ENCODE assay signal across 32 mouse cellular contexts in genomic region chr11:67831820-67832219, GRCm38 (mm10). TPM values are rescaled to one million over a fixed set of nuclear protein-coding genes. Genes with fewer than 3 reads are reported as not detected.
A peak's percentile ranks its signal among the peaks of the same experiment; 100 is the strongest.
DNase-seq lines count a peak whose midpoint lies in the region; ATAC-seq lines count a peak whose summit lies in the region.
"Had no signal": no experiment of that assay in that cellular context is flagged by ENCODE, and none has a peak within 500 bp of the region (broad histone marks: within the 10 kb centered on the region; RNA-seq: fewer than 3 reads in every experiment).

No protein-coding gene starts in this region.

- H3K4me3 ChIP-seq in lung, embryonic 15.5 days: no peak overlapping the region
- H3K4me3 ChIP-seq in intestine, embryonic 16.5 days (ENCODE audit: low read length): no peak overlapping the region
- H3K4me3 ChIP-seq: embryonic facial prominence, embryonic 12.5 days; embryonic facial prominence, embryonic 15.5 days; forebrain, embryonic 15.5 days; hindbrain, embryonic 12.5 days; hindbrain, embryonic 15.5 days had no signal

- no peaks in the 10 kb centered on the region for H3K27me3 ChIP-seq in lung, embryonic 15.5 days
- no peaks in the 10 kb centered on the region for H3K27me3 ChIP-seq in intestine, embryonic 16.5 days (replicated peaks; ENCODE audit: control insufficient read depth, insufficient read depth, low read length)
- H3K27me3 ChIP-seq: embryonic facial prominence, embryonic 12.5 days; embryonic facial prominence, embryonic 15.5 days; forebrain, embryonic 15.5 days; hindbrain, embryonic 12.5 days; hindbrain, embryonic 15.5 days had no signal

- no peak overlapping the region for H3K9ac ChIP-seq in lung, embryonic 15.5 days
- H3K9ac ChIP-seq in intestine, embryonic 16.5 days (ENCODE audit: low read depth, low read length): no peak overlapping the region
- H3K9ac ChIP-seq: embryonic facial prominence, embryonic 12.5 days; embryonic facial prominence, embryonic 15.5 days; forebrain, embryonic 15.5 days; hindbrain, embryonic 12.5 days; hindbrain, embryonic 15.5 days had no signal

- peak; percentile 22 for DNase-seq in gastrocnemius, postnatal 10 days
- DNase-seq in gastrocnemius, adult 8-10 months (ENCODE audit: low spot score in 2 of 2): no peak
- DNase-seq in lung, adult 18-20 months: no peak
- peak; percentile 17 for DNase-seq in NIH3T3 (ENCODE audit: low read depth)
- peak; percentile 54 for DNase-seq in lung, postnatal 10 days
- no peak for DNase-seq in layer of hippocampus, postnatal 14 days (ENCODE audit: low spot score in 2 of 2)
- DNase-seq: adrenal gland, adult 8-10 months; adrenal gland, postnatal 25 days; cerebellum, adult 11-12 months; cerebellum, adult 8-10 months; gastrocnemius, postnatal 14 days; heart, adult 11 months had no signal

- peaks cover 22% of the 10 kb centered on the region for H3K4me1 ChIP-seq in lung, embryonic 15.5 days
- no peaks in the 10 kb centered on the region; the same call in 1 of the 2 replicates for H3K4me1 ChIP-seq in intestine, embryonic 16.5 days (ENCODE audit: control insufficient read depth, insufficient read depth, low read length)
- H3K4me1 ChIP-seq: embryonic facial prominence, embryonic 12.5 days; embryonic facial prominence, embryonic 15.5 days; forebrain, embryonic 15.5 days; hindbrain, embryonic 12.5 days; hindbrain, embryonic 15.5 days had no signal

- no peaks in the 10 kb centered on the region for H3K36me3 ChIP-seq in lung, embryonic 15.5 days
- H3K36me3 ChIP-seq in intestine, embryonic 16.5 days (ENCODE audit: control insufficient read depth, insufficient read depth, low read length): no peaks in the 10 kb centered on the region
- H3K36me3 ChIP-seq: embryonic facial prominence, embryonic 12.5 days; embryonic facial prominence, embryonic 15.5 days; forebrain, embryonic 15.5 days; hindbrain, embryonic 12.5 days; hindbrain, embryonic 15.5 days had no signal

- WGBS in lung, embryonic 15.5 days: 48% methylated on average over 5 of the region's 5 CpGs
- WGBS in intestine, embryonic 16.5 days: 71% methylated on average over 5 of the region's 5 CpGs

- H3K4me2 ChIP-seq in lung, embryonic 15.5 days: no peak overlapping the region
- no peak overlapping the region for H3K4me2 ChIP-seq in intestine, embryonic 16.5 days (ENCODE audit: low read depth, low read length)
- H3K4me2 ChIP-seq: embryonic facial prominence, embryonic 12.5 days; embryonic facial prominence, embryonic 15.5 days; forebrain, embryonic 15.5 days; heart, embryonic 11.5 days; hindbrain, embryonic 12.5 days; hindbrain, embryonic 15.5 days had no signal

- no peaks in the 10 kb centered on the region for H3K9me3 ChIP-seq in lung, embryonic 15.5 days
- no peaks in the 10 kb centered on the region for H3K9me3 ChIP-seq in intestine, embryonic 16.5 days (ENCODE audit: control insufficient read depth, low read length)
- H3K9me3 ChIP-seq: embryonic facial prominence, embryonic 12.5 days; embryonic facial prominence, embryonic 15.5 days; forebrain, embryonic 15.5 days; hindbrain, embryonic 12.5 days; hindbrain, embryonic 15.5 days had no signal

- 0 out of 2 replicates have a peak, but pooled peaks have one; percentile 56 for ATAC-seq in lung, embryonic 15.5 days (ENCODE audit: borderline replicate concordance, extremely low read depth, low FRiP score, low TSS enrichment)
- ATAC-seq in intestine, embryonic 16.5 days: no peak
- ATAC-seq: activated CD4-positive, CD25-positive, alpha-beta regulatory T cell, adult 4 months; CD4-positive, CD25-positive, alpha-beta regulatory T cell, adult 4 months; forebrain, embryonic 15.5 days had no signal

- no peak overlapping the region for H3K27ac ChIP-seq in lung, embryonic 15.5 days
- H3K27ac ChIP-seq in intestine, embryonic 16.5 days (ENCODE audit: low read length): no peak overlapping the region
- H3K27ac ChIP-seq: embryonic facial prominence, embryonic 12.5 days; embryonic facial prominence, embryonic 15.5 days; forebrain, embryonic 15.5 days; hindbrain, embryonic 12.5 days; hindbrain, embryonic 15.5 days had no signal

RNA-seq across cellular contexts. Expression of gene Dhrs7c, which starts 33.8 kb away (rescaled TPM):
- total RNA-seq in gastrocnemius, postnatal 10 days (2021): 100 to 1,000 TPM; 357 to 408 TPM
- total RNA-seq in gastrocnemius, adult 8-10 months (2022): 100 to 1,000 TPM; 266 to 400 (median 349) TPM
- 0.64 and 0.67 TPM in 2 replicates for polyA plus RNA-seq in lung, embryonic 15.5 days (2015; fragmentation: Nextera tagmentation; extraction: Ambion mirVana)
- polyA plus RNA-seq in intestine, embryonic 16.5 days (2015; fragmentation: Nextera tagmentation; extraction: Ambion mirVana): 0.12 TPM in 1 of 2 replicates, not detected in the other
- total RNA-seq in layer of hippocampus, postnatal 14 days (2021): 1 to 10 TPM in 1 of 2 experiments, under 1 TPM in 1; 0.48 to 1.5 TPM
- total RNA-seq: adrenal gland, adult 8-10 months; adrenal gland, postnatal 25 days; hematopoietic stem cell, adult 5-6 weeks; MEL had no signal
- polyA plus RNA-seq: activated CD4-positive, CD25-positive, alpha-beta regulatory T cell, adult 4 months; brain, embryonic 14.5 days; CD4-positive, CD25-positive, alpha-beta regulatory T cell, adult 4 months; forebrain, embryonic 11.5 days; forebrain, embryonic 15.5 days; hindbrain, embryonic 15.5 days had no signal

RNA-seq across cellular contexts. Expression of gene Gsg1l2, which starts 57.4 kb away (rescaled TPM):
- not detected for total RNA-seq in gastrocnemius, postnatal 10 days (2021)
- not detected for total RNA-seq in gastrocnemius, adult 8-10 months (2022)
- polyA plus RNA-seq in lung, embryonic 15.5 days (2015; fragmentation: Nextera tagmentation; extraction: Ambion mirVana): not detected in 2 replicates
- 0.11 and 0.26 TPM in 2 replicates for polyA plus RNA-seq in intestine, embryonic 16.5 days (2015; fragmentation: Nextera tagmentation; extraction: Ambion mirVana)
- total RNA-seq in layer of hippocampus, postnatal 14 days (2021): not detected
- total RNA-seq: adrenal gland, adult 8-10 months; adrenal gland, postnatal 25 days; gastrocnemius, postnatal 14 days; gastrocnemius, postnatal 4 days; heart, adult 8-10 months; heart, postnatal 25 days; hematopoietic stem cell, adult 5-6 weeks; MEL had no signal
- polyA plus RNA-seq: activated CD4-positive, CD25-positive, alpha-beta regulatory T cell, adult 4 months; brain, embryonic 14.5 days; C2C12; CD4-positive, CD25-positive, alpha-beta regulatory T cell, adult 4 months; embryonic facial prominence, embryonic 12.5 days; embryonic facial prominence, embryonic 15.5 days; forebrain, embryonic 11.5 days; forebrain, embryonic 15.5 days; heart, embryonic 11.5 days; heart, embryonic 14.5 days; heart, postnatal 0 days; hindbrain, embryonic 12.5 days; hindbrain, embryonic 15.5 days had no signal

Comparison
In these comparisons a context has a peak if more than half of its experiments do, and no peak if none do; other contexts are left out.
1. DNase-seq: peak in gastrocnemius, postnatal 10 days (single experiment), NIH3T3 (single experiment) and lung, postnatal 10 days (single experiment); none in gastrocnemius, adult 8-10 months (0 of 2), lung, adult 18-20 months (0 of 2) and layer of hippocampus, postnatal 14 days (0 of 2).
2. RNA of gene Dhrs7c, which starts 33.8 kb away (total RNA-seq): 357 to 408 TPM in gastrocnemius, postnatal 10 days and 266 to 400 TPM in gastrocnemius, adult 8-10 months; 0.48 to 1.5 TPM in layer of hippocampus, postnatal 14 days; every median in the first group is over 100 times any median in the second.